Mouse (Mus musculus): Measurements from ENCODE around the gene Mcam.

Mcam gene

GRCm38 (mm10) chr9:44135731-44136411 lies 1.6 kb downstream of the Mcam start:
- no peak for DNase-seq (ENCODE audit: low spot score)

- DNase-seq (ENCODE audit: low spot score), result no peak
These were observed 3.6 kb downstream of the Mcam start for GRCm38 (mm10) chr9:44137846-44138245.

- DNase-seq (ENCODE audit: low spot score), result no peak
These were observed 7.7 kb downstream of the Mcam start for GRCm38 (mm10) chr9:44141951-44142350.

GRCm38 (mm10) chr9:44143421-44143820 lies 9.2 kb downstream of the Mcam start:
- no peak for DNase-seq (ENCODE audit: low spot score)

GRCm38 (mm10) chr9:44144023-44144717 lies 9.9 kb downstream of the Mcam start:
- DNase-seq (ENCODE audit: low spot score), result peak; percentile 68

- no peak for DNase-seq (ENCODE audit: low spot score)
These were observed 10.4 kb downstream of the Mcam start for GRCm38 (mm10) chr9:44144718-44145060.

- peak; percentile 45 for DNase-seq (ENCODE audit: low spot score)
These were observed 13.0 kb downstream of the Mcam start for GRCm38 (mm10) chr9:44147290-44147689.

GRCm38 (mm10) chr9:44159886-44160285 lies 25.6 kb downstream of the Mcam start:
- DNase-seq (ENCODE audit: low spot score), result no peak

- DNase-seq (ENCODE audit: low spot score), result no peak
These were observed 34.7 kb downstream of the Mcam start for GRCm38 (mm10) chr9:44168931-44169330.

GRCm38 (mm10) chr9:44170691-44171151 lies 36.5 kb downstream of the Mcam start:
- no peak for DNase-seq (ENCODE audit: low spot score)

- DNase-seq (ENCODE audit: low spot score), result no peak
These were observed 41.3 kb downstream of the Mcam start for GRCm38 (mm10) chr9:44175556-44175955.

GRCm38 (mm10) chr9:44175957-44176356 lies 41.7 kb downstream of the Mcam start:
- no peak for DNase-seq (ENCODE audit: low spot score)

- no peak for DNase-seq (ENCODE audit: low spot score)
These were observed 43.1 kb downstream of the Mcam start for GRCm38 (mm10) chr9:44177405-44177804.

- no peak for DNase-seq (ENCODE audit: low spot score)
These were observed 44.1 kb downstream of the Mcam start for GRCm38 (mm10) chr9:44178389-44178788.

GRCm38 (mm10) chr9:44178811-44179210 lies 44.5 kb downstream of the Mcam start:
- no peak for DNase-seq (ENCODE audit: low spot score)

- no peak for DNase-seq (ENCODE audit: low spot score)
These were observed 47.3 kb downstream of the Mcam start for GRCm38 (mm10) chr9:44181537-44181936.

GRCm38 (mm10) chr9:44182260-44182659 lies 48.0 kb downstream of the Mcam start:
- DNase-seq (ENCODE audit: low spot score), result peak; percentile 26

GRCm38 (mm10) chr9:44188223-44188622 lies 54.0 kb downstream of the Mcam start:
- no peak for DNase-seq (ENCODE audit: low spot score)

GRCm38 (mm10) chr9:44191166-44191565 lies 56.9 kb downstream of the Mcam start:
- peak; percentile 77 for DNase-seq (ENCODE audit: low spot score)

- DNase-seq (ENCODE audit: low spot score), result no peak
These were observed 58.0 kb downstream of the Mcam start for GRCm38 (mm10) chr9:44192312-44192711.
